Mouse (Mus musculus) MEL-GATA-1-ER (cell line): ENCODE data around the gene Wdr25.
A peak's percentile ranks its signal among the peaks of the same experiment; 100 is the strongest.

ENCODE experiments used
- DNase-seq: peaks from one replicate; pipeline ENCODE4 v3.0.0-alpha.2; 2012; ENCODE audit warnings: low read depth; ENCODE audit errors: extremely low read depth

The Wdr25 gene

DNA sequence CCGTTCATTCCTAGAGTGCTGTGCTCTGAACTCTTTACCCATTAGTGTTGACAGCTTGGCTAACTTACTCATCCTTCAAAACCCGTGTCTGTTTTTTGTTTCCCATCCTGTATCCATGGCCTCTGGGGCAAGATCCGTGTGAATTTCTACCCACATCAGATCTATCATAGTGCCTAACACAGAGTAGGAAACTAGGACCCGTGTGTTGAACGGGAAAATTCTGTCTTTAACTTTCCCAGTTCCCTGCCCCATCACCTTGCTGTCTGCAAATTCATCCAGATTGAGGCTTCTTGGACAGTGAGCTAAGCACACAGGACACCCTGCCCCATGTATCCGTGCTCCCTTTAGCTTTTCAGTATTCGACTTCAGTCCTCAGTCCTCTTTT lies 993 bp downstream of the Wdr25 start:
- no peak for DNase-seq

DNA sequence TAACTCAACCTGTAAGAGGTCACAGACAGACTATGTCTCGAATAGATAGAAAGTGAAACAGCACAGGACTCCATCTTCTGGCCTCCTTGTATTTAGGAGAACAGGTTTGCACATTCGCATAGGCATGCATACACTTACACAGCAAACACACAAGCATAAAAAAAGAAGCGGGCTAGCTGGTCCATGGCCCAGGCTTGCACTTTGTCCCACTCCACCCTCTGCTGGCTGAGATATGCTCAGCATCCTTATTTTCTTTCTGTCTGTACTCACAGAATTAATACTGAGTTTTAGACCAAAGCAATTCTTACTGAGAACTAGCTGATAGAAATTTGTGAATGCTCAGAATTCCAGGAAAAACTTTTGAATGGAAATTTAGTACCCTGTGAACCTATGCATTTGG lies 2.6 kb downstream of the Wdr25 start:
- peak; percentile 27 for DNase-seq

DNA sequence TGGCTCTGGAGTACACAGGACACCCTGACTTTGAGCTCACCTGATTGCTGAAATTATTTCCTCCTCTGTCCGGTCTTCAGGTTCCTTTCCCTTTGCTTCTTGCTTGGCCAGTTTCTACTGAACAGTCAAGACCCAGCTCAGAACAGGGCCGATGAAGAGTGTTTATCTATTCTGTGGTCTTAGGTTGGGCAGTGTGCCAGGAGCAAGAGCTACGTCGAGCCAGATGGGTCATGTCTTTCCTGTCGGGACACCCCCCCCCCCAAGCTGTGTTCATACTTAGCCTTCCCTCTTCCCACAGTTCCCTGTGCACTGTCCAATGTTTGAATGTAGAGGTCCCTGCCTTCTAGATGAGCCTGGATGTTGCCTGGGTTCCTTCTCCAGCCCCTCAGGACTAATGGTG lies 7.9 kb downstream of the Wdr25 start:
- DNase-seq = peak; percentile 40

DNA sequence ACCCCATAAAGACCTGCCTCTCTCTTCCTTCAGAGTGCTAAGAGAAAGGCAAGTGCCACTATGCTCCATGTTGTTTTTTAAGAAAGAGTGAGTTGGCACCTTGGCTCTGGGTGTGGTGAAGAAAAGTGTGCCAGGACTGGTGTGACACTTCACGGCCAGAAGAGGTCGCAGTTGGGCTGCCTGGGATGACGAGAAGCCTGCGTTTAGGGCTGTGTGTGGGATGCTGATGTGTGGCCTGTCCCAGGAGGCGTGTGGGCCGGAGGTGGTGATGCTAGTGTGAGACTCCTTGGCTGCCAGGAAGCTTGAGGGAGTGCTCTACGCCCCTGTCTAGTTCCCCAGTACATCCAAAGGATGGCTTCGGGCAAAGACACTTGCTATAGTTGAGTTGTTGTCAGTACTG lies 9.5 kb downstream of the Wdr25 start:
- peak; percentile 35 for DNase-seq

DNA sequence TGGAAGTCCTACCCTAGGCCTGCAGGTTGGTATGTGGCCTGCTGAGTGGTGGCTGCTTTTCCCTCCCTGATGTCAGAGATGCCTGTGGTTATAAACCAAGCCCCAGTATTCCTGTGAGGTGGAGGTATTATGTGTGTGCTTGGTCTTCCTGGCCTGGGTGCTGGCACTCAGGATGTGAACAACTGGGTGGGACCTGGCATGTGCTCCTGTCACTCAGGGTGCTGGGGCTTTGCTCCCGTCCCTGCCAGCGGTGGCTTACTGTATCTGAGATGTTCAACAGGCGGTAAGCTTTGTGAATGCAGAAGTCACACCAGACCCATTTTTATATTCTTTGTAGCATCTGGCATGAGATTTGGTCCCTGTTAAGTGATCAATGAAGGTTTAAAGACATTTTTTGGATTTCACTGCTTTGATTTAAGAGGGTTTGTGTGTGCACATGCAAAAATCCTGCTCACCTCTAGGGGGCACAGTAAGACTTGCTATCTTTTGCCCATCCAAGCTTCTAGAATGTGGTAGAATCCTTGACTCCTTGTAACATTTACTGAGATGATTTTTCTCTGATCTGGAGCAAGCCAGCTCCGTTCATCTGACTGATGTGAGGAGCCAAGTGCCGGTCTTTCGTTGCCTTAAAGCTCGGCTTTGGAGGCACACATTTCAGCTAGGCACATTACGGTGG lies 10.3 kb downstream of the Wdr25 start:
- peak; percentile 26 for DNase-seq

DNA sequence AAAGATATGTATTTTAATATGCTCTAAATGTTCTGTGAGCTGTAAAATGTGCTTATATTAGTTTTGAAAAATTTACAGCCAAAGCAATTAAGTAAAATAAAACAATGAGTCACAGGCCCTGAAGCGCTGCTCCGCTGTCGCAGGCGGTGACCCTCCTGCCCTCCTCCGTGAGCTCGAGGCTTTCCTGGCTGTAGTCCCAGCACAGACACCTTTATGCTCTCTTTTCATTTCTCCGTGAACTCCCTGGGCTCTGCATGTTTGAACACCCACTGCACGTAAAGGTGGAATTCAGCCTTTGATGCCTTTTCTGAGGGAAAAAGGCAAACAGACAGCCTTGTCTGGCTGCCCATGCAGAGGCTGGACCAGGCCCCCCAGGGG lies 10.8 kb downstream of the Wdr25 start:
- no peak for DNase-seq

DNA sequence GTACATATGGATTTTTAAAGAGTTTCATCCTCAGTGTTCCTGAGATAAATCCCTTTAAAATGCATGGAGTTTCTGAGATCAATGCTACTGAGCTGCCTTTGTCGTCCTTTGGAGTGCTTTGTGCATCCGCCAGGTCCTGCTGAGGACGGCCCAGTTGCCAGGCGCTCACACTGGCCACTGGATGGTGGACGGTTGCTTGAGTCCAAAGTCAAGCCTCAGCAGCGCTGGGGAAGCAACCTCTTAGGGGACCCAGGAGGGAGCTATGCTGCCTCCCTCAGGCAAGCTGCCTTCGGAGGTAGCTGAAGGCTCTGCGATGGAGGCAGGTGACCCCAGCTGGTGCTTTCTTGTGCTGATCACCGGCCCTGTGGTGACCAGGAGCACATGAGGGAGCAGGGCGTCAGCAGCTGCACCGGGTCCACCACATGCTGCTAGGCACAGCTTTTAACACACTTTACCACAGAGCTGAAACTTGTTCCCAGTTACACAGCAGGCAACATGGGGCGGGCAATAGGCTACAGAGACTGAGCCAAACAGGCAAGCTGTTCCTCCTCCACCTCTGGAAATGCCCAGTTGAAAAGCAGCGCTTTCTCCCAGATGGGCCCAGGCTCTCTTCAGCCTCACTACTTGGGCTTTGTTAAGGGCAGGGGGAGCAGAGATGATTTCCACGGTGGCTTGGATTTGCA lies 12.3 kb downstream of the Wdr25 start:
- no peak for DNase-seq

DNA sequence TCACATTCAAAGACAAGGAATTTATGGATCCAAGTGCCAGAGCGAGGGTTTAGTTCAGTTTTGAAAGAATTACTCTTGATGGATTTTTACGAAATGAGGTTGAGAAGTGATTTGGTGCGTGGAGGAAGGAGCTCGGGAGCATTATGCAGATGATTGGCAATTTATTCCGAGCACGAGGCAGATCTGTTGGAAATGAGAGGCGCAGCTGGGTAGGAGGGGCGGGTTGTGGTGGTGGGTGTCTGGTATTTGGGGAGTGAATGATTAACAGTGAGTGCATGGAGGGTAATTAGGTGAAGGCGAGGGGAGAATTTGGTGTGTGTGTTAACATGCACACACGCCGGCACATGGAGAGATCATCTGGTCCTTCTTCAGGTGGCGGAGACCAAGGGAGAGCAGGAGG lies 13.0 kb downstream of the Wdr25 start:
- no peak for DNase-seq

DNA sequence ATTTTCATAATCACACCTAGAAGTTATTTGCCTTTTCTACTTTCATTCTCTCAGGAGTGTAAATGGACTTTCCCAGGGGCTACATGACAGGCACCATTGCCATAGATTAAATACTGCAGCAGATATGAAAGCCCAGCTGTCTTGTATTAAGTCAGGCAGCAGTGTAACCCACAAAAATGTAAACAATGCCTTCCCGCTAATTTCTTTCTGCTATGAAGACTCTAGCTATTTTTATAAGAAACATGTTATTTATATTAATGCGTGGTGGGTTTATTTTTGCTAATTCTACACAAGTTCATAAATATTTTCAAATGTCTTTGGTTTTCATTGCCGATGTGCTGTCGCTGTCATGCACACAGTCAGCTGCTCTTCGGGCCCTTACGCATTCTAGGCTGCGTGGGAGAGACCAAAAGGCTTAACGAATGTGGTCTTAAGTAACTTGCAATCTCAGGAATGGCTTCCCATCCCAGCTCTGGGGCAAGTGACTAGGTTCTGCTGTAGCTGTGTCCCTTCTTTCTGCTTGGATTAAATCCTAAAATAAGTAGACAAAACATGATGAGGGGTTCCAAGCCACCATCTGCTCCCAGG lies 16.5 kb downstream of the Wdr25 start:
- DNase-seq = no peak

DNA sequence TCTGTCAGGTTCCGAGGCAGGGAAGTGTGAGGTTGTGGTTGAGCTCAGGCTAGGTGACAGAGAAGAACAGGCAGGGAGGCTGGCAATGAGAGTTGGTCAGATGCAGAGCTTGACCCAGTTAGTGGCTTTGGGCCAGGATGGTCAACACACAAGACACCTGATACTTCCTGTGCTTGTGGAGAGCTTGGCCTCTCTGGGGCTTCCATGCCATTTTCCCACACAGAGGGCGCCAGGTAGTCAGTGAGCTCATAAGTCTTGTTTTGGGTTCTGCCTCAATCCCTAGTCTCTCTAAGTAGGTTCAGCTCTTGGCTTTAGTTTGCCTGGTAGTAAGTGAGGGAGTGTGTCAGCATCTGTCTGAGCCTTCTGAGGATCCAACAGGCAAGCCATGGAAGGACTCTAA lies 19.0 kb downstream of the Wdr25 start:
- no peak for DNase-seq

DNA sequence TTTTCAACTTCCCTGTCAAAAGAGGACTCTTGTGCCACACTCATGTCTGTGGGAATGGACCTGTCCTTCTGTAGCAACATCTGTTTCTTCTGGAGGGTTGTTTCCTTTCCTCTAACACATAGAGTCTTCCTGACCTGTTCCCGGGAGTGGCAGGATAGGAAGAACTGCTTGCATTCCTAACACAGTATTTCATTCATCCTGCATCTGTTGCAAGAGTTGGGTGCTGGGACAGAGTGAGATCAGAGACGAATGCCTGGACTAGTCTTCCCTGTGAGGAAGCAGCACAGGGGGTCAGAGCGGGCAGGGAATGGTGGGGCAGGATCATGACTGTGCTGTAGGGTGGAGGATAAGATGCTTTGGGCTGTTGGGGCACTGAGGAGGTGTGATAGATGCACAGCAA lies 20.8 kb downstream of the Wdr25 start:
- no peak for DNase-seq

DNA sequence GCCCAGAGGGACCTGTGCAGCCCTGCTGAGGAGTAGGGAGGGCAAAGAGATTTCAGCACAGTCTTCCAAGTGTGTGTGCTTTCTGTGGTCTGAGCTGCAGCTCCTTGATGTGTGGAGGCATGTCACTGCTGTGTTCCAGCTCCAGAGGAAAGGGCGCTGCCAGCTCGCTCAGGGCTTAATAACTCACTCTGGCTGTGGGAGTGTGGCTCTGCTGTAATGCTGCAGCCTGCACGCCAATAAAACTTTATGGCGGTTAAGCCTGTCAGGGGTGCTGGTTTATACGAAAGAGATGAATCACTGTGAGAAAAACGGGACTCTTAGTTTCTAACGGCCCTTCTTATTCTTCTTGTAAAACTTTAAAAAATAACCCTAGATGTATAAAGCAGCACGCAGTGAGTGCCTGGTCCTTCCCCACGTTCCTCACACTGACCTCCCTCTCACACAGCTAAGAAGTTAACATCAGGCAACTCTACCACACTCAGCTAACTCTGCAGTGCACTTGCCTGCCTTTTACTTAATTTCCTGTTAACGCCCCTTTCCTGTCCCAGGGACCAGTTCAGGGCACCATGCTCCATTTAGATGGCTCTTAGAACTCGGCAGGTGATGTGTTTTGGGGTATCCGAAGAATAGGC lies 21.4 kb downstream of the Wdr25 start:
- DNase-seq = no peak

DNA sequence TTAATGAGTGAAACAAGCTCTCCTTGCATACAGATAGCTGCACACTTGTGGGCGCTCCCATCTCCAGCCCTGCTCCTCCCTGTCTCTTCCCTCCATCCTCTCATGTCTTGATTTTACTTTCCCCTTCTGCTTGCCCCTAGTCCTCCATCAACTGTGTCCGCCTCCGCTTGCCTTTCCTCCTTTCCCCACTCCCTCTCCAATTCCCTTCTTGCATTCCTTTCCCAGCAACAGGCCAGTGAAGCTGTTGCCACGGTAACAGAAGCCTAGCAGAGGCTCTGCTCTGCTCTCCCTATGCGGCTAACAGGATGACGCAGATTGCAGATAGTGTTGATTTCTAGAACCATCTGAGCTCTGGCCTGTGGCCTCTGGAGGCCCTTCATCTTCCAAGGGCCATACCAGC lies 22.5 kb downstream of the Wdr25 start:
- no peak for DNase-seq

DNA sequence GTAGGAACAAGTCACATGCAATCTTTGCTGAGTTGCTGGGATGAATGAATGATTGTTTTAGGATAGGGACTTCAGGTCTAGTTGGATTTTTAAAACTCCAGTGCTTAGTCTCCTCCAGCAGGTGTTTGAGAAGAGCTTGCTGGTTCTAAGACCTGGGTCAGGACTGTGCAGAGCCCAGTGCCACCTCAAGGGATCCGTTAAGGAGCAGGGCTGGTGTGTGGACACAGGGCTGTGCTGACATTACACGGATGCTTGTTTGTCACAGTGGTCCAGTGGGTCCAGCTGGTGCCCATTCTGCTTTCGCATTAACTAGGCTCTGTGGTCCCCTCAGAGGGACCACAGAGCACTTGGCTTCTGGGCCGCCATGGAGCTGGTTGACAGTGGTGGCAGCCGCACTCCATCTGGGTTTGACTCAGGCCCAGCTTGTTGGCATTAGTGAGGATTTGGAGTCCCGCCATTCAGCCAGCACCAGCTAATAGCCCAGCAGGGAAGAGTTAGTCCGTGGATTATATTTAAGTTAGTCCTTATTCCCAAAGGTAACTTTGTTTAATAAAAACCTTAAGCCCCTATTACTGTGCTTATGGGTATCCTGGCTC lies 23.1 kb downstream of the Wdr25 start:
- DNase-seq = no peak

DNA sequence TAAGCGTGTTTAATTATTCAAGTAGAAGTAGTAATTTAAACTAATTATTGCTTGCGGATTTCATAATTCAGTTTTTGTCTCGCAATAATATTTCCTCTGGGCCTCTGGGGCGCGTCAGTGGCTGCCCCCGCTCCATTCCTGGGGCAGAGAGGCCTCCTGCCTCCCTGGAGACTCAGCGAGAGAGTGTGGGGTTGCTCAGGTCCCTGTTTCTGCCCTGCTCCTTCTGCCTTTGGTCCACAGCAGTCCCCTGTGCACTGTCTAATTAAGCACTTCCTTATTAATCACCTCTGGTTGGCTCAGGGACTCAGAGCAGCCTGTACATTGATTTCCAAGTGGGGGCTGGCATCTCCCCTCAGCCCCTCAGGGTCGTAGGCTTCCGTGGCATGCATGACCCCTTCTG lies 24.1 kb downstream of the Wdr25 start:
- DNase-seq = no peak

DNA sequence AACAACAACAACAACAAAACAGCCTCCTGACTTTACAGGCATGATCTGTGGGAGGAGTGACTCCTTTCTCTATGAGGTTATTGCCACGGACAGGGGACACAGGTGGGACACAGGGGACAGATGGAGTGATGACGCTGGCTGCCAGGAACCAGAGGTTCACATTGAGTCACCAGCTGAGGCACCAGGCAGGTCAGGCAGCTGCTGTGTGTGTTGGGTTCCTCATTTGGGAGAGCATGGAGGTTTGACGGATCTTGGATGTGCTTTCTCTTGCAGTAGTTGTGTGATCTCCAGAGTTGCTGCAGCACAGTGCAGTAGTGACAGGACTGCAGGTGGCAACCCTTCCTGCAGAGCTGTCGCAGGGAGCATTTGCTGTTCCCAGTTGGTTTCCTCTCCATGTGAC lies 25.3 kb downstream of the Wdr25 start:
- no peak for DNase-seq

DNA sequence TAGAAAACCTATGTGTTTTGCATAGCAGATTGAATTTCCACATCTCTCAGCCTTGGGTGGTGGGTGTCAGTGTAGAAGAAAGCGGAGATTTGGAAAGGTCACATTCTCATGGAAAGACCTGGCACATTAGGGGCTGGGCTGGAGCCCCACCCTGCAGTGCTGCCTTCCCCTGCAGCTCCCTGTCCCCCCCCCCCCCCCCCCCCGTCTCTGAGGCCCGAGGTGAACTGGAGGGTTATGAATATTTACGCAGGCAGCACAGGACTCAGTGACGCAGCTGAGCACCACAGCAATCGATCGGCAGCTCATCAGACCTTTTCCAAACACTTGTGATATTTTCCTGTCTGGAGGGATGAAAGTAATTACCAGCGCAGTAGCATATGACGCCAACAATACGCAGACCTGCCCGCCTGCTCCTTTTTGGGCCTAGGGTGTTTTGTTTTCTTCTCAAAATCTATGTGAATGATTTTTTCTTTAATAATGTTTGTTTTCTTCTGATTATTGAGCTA lies 33.2 kb downstream of the Wdr25 start:
- DNase-seq = no peak

DNA sequence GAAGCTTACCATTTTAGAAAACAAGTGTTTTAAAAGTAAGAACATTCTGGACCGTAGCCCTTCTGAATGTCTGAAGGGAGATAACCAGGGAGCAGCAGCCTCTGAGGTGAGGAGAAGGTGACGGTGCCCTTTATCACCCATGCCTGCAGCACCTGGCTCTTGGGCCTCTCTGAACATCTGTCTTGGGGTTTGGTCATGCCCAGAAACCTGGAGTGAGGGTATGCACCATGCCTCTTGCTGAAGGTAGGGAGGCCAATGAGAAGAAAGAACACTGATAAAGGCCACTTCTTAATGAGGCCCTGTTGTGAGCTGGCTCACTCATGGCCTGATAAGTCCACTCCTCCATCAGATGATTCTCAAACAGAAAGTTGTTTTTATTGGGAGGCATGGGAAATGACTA lies 34.8 kb downstream of the Wdr25 start:
- DNase-seq = no peak

DNA sequence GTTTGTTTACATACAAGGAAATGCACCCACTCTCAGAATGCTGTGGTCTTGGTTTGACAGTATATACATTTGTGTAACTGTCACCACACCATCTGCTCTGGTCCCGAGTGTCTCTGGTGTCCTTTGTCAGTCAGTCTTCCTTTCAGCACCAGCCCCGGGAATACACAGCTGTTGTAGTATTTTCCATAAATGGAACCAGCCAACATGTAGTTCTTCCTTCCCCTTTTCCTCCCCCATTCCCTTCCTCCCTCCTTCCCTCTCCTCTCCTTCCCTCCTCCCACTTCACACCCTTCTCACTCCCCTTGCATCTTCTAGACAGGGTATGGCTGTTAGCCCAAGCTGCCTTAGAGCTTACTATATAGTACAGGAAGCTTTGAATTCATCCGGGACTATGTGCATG lies 36.0 kb downstream of the Wdr25 start:
- no peak for DNase-seq

DNA sequence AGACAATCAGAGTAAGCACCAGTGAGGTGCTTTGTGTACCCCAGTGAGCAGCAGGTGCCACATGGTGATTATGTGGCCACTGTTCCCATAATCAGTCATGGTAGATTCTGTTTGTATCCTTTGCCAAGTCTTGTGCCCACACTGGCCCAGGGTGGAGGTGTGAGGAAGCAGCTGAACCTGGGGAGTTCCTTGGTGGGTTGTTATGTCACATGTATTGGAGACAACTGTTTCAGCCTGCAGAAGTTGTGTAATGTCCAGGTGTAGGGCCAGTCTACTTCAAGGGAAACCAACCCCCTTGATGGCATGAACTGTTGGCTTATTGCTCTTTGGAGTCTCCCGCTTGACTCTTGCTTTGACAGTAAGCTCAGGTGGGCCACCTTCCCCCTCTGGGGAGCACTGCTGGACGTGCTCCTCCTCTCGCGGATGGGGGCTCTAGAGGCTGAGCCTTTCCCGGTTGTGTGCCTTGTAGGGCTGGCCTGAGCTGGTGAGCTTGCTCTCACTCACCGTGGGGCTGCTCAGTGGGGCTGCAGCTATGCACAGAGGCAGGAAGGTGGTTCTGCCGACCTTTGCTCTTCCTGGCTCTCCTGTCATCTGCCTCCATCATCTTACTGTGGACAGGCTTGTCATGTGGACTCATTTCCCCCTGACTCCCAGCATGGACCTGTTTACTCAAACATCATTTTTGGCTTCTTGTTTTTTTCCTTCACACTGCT lies 38.1 kb downstream of the Wdr25 start:
- no peak for DNase-seq

DNA sequence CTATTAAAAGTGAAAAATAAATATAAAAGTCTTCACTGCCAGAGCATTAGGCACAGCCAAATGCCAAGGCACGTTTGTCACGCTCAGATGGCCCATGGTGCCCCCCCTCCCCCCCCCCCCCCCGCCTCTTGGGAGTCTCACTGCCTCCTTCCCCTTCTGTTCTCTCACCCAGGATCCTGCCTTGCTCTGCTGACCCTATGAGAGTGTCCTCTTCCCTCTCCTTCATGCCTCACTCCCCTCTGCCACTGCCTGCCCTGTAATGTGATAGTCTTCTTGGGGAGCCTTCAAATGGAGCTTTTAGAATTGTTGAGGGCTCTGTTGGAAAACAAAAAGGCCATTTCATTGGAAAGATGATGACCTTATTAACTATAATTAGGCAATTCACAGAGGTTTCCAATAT lies 38.7 kb downstream of the Wdr25 start:
- no peak for DNase-seq
